Mouse (Mus musculus): ENCODE data around the gene Pgrmc2. TPM values are rescaled to one million over a fixed set of nuclear protein-coding genes. Genes with fewer than 3 reads are reported as not detected.

Pgrmc2 gene
- 46.1 and 47.6 TPM in 2 replicates for polyA plus RNA-seq (2015; fragmentation: Nextera tagmentation; extraction: Ambion mirVana)

DNA sequence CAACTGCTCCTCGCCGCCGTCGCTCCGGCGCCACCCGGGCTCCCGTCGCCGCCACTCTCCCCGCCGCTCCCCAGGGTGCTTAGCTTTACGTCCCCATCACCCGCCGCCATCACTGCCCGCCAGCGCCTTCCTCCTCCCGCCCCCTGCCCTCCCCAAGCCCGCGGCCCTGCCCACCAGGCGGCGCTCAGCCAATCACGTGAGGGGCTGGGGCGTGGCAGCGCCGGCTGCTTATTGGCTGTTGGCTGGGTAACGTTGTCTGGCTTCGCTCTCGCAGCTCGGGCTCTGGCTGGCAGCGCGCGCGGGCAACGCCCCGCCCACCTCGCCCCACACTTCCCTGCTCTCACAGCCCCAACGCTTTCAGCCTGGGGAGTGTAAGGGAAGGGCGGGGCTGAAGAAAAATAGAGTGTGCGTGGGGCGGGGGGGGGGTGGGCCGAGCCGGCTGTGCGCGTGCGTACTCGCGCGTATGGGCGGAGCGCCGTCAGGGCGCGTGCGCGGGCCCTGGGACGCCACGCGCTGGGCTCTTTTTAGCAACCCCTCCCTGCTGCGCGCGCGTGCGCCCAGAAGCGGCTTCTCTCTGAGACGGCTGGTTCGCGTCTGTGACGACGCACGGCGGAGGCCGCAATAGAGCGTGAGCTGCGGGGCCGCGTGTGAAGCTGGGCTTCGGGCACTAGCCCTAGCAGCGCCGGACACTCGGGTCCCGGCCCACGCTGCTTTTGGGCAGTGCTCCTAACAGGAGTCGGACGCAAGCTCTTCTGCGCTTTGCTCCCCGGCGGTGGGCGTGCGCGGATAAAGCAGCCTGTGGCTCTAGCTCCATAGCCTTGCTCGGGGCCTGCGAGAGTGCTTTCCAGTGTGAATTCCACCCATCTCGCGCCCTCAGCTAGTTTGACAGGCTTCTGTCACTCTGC, at the start of gene Pgrmc2:
Pgrmc2 (minus strand) TSS at position 162 of the 905 bp plus-strand sequence.
- Histone ChIP-seq H3K4me3 (replicated peaks) (peak within 1 kb of the TSS; percentile 92), H3K36me3 (no peaks in the 10 kb centered on the region)
- WGBS: under 1% methylated on average over 88 of the region's 95 CpGs

DNA sequence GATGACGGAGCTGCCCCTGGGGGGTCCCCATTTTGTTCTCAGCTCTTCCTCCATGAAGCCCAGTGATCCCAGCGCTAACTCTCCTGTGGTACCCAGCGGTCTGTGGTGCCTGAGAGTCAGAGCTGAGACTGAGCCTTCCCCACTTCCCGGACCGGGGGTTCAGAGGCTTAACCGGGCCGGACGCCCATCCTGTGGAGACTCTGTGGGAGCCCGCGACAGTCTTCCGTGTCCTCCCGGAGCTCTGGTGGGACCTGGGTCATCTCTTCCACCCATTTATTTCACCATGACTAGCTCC, 41.1 kb upstream of the Pgrmc2 start:
- H3K27ac ChIP-seq (replicated peaks): no peak overlapping the region
- no peaks in the 10 kb centered on the region for H3K36me3 ChIP-seq
- 25% methylated on average over 12 of the region's 12 CpGs for WGBS
- H3K4me1 ChIP-seq: peaks cover 7% of the 10 kb centered on the region; the same call in 1 of the 2 replicates
- no peak overlapping the region for H3K4me3 ChIP-seq (replicated peaks)
- no peak for ATAC-seq (ENCODE audit: insufficient number of reproducible peaks, low FRiP score, low TSS enrichment, low read depth)
- H3K27me3 ChIP-seq: no peaks in the 10 kb centered on the region
- no peaks in the 10 kb centered on the region for H3K9me3 ChIP-seq (replicated peaks)
- H3K4me2 ChIP-seq (replicated peaks): peak overlapping the region; percentile 15
- H3K9ac ChIP-seq: no peak overlapping the region

More for the DNA sequence above, at the start of gene Pgrmc2:
- H3K27me3 ChIP-seq: no peaks in the 10 kb centered on the region
- peak within 1 kb of the TSS; percentile 81 for H3K9ac ChIP-seq
- H3K9me3 ChIP-seq (replicated peaks): no peaks in the 10 kb centered on the region
- peak within 1 kb of the TSS; percentile 77 for H3K4me2 ChIP-seq (replicated peaks)
- H3K27ac ChIP-seq (replicated peaks): peak within 1 kb of the TSS; percentile 95
- ATAC-seq (ENCODE audit: insufficient number of reproducible peaks, low FRiP score, low TSS enrichment, low read depth): peak; percentile 99
- H3K4me1 ChIP-seq: peaks cover 13% of the 10 kb centered on the region

DNA sequence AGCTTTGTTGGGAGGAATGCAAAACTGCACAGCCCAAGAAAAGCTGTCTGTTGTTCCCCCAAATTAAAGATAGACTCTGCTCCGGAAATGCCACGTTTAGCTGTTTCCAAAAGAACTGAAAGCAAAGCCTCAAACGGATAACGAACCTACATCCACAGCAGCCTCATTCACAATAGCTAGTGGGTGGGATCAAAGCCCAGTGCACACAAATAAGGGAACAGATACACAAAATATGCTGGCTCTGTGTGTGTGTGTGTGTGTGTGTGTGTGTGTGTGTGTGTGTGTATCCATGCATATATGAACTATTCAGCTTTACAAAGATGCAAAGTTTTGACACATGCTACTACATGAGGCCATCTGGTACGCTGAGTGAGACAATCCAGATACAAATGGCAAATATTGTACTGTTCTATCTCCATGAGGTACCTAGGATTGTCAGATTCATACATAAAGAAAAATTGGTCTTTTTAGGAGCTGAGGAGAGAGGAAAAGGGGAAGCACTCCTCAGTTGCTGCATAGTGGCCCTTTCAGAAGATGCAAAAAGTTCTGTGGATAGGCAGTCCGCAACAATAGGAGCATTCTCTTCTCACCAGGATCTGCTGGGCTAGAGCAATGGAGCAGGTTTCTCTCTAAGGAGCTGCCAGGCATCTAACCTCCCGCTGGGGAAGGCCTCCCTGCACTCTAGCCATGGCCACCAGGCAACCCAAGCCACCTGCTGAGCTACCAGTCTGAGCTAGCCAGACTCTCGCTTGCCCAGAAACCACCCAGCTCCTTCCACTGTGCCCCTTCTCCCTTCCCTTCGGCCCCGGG, 40.5 kb upstream of the Pgrmc2 start:
- peaks cover 7% of the 10 kb centered on the region; the same call in 1 of the 2 replicates for H3K4me1 ChIP-seq
- no peak overlapping the region for H3K27ac ChIP-seq (replicated peaks)
- H3K4me3 ChIP-seq (replicated peaks): no peak overlapping the region
- H3K4me2 ChIP-seq (replicated peaks): peak overlapping the region; percentile 15
- H3K9me3 ChIP-seq (replicated peaks): no peaks in the 10 kb centered on the region
- no peaks in the 10 kb centered on the region for H3K36me3 ChIP-seq
- WGBS: 26% methylated on average over 10 of the region's 10 CpGs
- ATAC-seq (ENCODE audit: insufficient number of reproducible peaks, low FRiP score, low TSS enrichment, low read depth): no peak
- H3K27me3 ChIP-seq: no peaks in the 10 kb centered on the region
- no peak overlapping the region for H3K9ac ChIP-seq

DNA sequence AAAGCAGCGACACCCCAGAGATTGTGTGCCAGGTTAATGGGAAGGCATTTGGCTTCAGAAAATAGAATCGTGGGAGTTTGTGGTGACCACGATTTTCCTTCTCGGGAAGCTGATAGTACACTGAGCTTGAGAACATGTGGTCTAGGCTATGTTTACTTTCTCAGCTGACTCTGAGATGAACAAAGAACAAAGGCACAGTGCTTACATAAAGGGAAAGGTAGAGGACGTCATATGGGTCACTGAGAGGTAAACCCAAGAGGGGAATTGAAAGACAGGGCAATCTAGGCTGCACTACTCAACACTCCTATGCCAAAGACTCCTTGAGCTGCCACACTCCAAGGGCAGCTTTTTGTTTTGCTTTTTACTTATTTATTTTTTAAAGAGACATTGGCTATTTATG, 35.3 kb upstream of the Pgrmc2 start:
- no peak for ATAC-seq (ENCODE audit: insufficient number of reproducible peaks, low FRiP score, low TSS enrichment, low read depth)
- H3K9me3 ChIP-seq (replicated peaks): no peaks in the 10 kb centered on the region
- 71% methylated on average over 5 of the region's 5 CpGs for WGBS

DNA sequence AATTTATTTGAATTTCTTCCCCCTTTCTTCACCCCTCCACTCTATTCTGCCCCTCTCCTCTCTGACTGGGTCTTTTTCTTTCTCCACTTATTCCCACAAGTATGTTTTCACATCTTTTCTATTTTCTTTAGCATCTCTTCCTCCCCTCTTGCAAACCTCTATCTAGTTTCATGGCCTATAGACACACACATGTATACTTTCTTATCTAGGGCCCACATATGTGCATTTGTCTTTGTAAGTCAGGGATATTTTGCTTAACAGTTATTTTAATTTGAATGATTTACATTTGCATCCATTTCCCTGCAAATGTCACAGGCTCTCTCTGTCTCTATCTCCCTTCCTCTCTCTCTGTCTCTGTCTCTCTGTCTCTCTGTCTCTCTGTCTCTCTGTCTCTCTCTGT, 34.6 kb upstream of the Pgrmc2 start:
- Histone ChIP-seq H3K27ac (replicated peaks) (no peak overlapping the region), H3K4me1 (no peaks in the 10 kb centered on the region), H3K4me3 (replicated peaks) (no peak overlapping the region), H3K4me2 (replicated peaks) (no peak overlapping the region), H3K27me3 (no peaks in the 10 kb centered on the region), H3K9me3 (replicated peaks) (no peaks in the 10 kb centered on the region), H3K36me3 (no peaks in the 10 kb centered on the region), H3K9ac (no peak overlapping the region)
- ATAC-seq (ENCODE audit: insufficient number of reproducible peaks, low FRiP score, low TSS enrichment, low read depth): no peak

More for the DNA sequence above, 35.3 kb upstream of the Pgrmc2 start:
- Histone ChIP-seq H3K4me1 (no peaks in the 10 kb centered on the region), H3K27ac (replicated peaks) (no peak overlapping the region), H3K27me3 (no peaks in the 10 kb centered on the region), H3K9ac (no peak overlapping the region), H3K36me3 (no peaks in the 10 kb centered on the region), H3K4me3 (replicated peaks) (no peak overlapping the region), H3K4me2 (replicated peaks) (no peak overlapping the region)

DNA sequence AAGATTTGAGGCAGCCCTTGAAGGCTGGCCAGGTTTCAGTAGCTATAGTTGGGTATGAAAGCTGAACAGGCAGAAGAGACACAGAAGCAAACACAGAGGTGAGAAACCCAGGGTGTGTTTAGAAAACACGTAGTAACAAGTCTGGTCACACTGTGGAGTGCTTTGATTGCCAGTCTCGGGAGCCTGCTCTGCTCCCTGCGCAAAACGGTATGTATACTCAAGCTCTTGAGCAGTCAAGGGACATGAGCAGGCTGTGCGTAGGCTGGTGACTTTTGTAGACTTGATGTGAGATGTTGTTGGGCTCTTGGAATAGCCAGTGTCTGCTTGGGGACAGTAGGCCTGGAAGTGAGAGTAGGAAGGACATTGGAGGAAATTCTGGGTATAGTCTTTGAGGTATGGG, 30.3 kb upstream of the Pgrmc2 start:
- no peaks in the 10 kb centered on the region for H3K27me3 ChIP-seq
- no peak for ATAC-seq (ENCODE audit: insufficient number of reproducible peaks, low FRiP score, low TSS enrichment, low read depth)
- H3K4me3 ChIP-seq (replicated peaks): no peak overlapping the region
- no peak overlapping the region for H3K27ac ChIP-seq (replicated peaks)
- no peak overlapping the region for H3K9ac ChIP-seq
- H3K36me3 ChIP-seq: no peaks in the 10 kb centered on the region
- WGBS: 75% methylated on average over 5 of the region's 5 CpGs
- no peaks in the 10 kb centered on the region for H3K4me1 ChIP-seq
- no peaks in the 10 kb centered on the region for H3K9me3 ChIP-seq (replicated peaks)
- no peak overlapping the region for H3K4me2 ChIP-seq (replicated peaks)

DNA sequence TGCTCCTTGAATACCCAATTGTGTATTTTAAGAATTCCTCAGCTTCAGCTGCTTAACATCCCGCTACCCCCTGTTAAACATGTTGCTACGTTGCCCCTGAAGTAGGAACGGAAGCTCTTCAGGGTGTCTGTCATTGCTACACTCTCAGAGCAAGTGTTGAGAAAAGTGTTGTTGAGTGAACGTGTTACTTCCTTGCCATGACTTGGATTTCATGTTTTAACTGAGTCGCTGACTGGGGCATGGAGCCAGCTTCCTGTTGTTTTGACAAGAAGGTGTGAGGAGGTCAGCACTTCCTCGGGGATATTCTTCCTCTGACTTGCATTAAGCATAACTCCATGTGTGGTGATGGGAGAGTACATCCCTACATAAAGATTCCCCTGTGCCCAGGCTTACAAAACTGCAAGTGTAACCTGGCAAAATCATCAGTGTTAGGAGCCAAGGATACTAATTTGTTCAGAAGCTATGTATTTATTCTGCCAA, 25.5 kb upstream of the Pgrmc2 start:
- no peaks in the 10 kb centered on the region for H3K4me1 ChIP-seq
- no peak overlapping the region for H3K4me2 ChIP-seq (replicated peaks)
- ATAC-seq (ENCODE audit: insufficient number of reproducible peaks, low FRiP score, low TSS enrichment, low read depth): no peak
- no peak overlapping the region for H3K9ac ChIP-seq
- no peak overlapping the region for H3K4me3 ChIP-seq (replicated peaks)
- no peaks in the 10 kb centered on the region for H3K36me3 ChIP-seq
- H3K27me3 ChIP-seq: no peaks in the 10 kb centered on the region
- H3K27ac ChIP-seq (replicated peaks): no peak overlapping the region
- H3K9me3 ChIP-seq (replicated peaks): no peaks in the 10 kb centered on the region
- 40% methylated on average over 6 of the region's 6 CpGs for WGBS

DNA sequence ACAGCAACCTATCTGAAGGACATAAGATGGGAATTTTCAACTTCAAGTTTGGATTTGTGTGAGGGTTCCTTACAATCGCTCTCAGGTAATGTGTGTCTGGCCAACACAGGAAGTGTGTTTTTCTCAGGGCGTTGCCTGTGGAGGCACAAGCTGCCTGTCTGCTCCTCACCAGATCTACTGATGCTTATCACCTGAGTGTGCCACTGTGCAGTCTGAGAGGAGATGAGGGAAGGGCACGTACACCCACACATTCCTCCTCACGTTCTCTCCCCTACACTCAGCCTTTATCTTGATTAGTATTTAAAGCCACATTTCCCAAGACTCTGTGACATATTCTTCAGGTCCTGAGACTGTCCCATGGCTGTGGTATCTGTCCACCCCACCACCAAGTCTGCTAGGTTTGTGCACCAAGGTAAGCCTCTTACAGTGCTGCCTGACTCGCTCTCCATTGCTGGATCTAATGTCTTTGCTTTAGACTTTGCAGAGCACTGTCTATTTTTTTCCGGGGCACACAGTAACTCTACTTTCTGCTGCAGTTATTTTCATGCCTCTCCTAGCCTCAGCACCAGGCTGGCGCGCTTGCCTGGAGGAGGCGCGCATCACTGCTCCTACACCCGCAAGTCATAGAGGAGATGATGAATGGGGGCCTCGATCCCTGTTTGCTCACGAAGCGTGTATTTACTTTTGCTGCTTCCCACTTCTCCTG, 24.9 kb upstream of the Pgrmc2 start:
- 69% methylated on average over 14 of the region's 14 CpGs for WGBS
- no peak for ATAC-seq (ENCODE audit: insufficient number of reproducible peaks, low FRiP score, low TSS enrichment, low read depth)

DNA sequence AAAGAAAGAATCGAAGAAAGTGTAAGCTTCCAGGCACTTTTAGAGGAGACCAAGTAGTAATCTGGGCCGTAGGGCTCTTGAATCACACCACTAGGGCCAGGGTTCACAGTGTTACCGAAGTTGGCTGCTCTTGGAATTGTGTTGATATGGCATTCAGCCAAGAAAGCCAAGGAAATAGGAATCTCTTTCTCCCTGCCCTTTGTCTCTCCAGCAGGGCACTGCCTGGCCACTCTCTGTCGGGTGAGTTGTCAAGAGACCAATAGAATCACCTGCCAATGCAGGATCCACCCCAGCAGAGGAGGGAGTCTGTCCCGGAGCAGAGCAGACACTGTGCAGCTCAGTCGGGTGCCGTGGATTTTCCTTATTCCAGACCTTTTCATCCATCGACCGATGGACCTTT, 19.1 kb upstream of the Pgrmc2 start:
- H3K4me1 ChIP-seq: no peaks in the 10 kb centered on the region
- no peaks in the 10 kb centered on the region for H3K36me3 ChIP-seq
- no peaks in the 10 kb centered on the region for H3K9me3 ChIP-seq (replicated peaks)
- WGBS: 90% methylated on average over 9 of the region's 9 CpGs
- H3K4me2 ChIP-seq (replicated peaks): no peak overlapping the region
- ATAC-seq (ENCODE audit: insufficient number of reproducible peaks, low FRiP score, low TSS enrichment, low read depth): no peak
- H3K27me3 ChIP-seq: no peaks in the 10 kb centered on the region
- no peak overlapping the region for H3K27ac ChIP-seq (replicated peaks)
- no peak overlapping the region for H3K9ac ChIP-seq
- H3K4me3 ChIP-seq (replicated peaks): no peak overlapping the region

More for the DNA sequence above, 24.9 kb upstream of the Pgrmc2 start:
- no peaks in the 10 kb centered on the region for H3K4me1 ChIP-seq
- H3K27me3 ChIP-seq: no peaks in the 10 kb centered on the region
- no peak overlapping the region for H3K9ac ChIP-seq
- no peaks in the 10 kb centered on the region for H3K9me3 ChIP-seq (replicated peaks)
- H3K4me3 ChIP-seq (replicated peaks): no peak overlapping the region
- H3K4me2 ChIP-seq (replicated peaks): no peak overlapping the region
- H3K27ac ChIP-seq (replicated peaks): no peak overlapping the region
- no peaks in the 10 kb centered on the region for H3K36me3 ChIP-seq

DNA sequence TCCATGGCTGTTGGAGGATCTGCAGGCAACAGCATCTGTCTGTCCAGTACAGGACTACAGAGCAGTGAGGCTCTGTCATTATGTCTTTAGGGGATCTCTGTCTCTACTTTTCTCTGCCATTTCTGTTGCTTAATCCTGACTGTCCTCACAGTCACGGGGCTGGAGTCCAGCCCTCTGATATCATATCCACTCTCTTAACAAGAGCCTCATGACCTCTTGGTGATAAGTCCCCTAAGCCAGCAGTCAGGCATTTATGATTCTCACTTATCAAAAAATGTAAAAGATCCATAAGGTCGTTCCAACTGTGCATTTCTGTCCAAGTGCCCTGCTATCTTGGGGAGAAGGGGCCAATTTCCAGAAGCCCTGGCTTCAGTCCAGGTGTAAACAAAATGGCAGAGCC, 17.3 kb upstream of the Pgrmc2 start:
- no peak overlapping the region for H3K4me2 ChIP-seq (replicated peaks)
- no peaks in the 10 kb centered on the region for H3K36me3 ChIP-seq
- H3K4me3 ChIP-seq (replicated peaks): no peak overlapping the region
- H3K9me3 ChIP-seq (replicated peaks): no peaks in the 10 kb centered on the region
- ATAC-seq (ENCODE audit: insufficient number of reproducible peaks, low FRiP score, low TSS enrichment, low read depth): no peak
- no peaks in the 10 kb centered on the region for H3K27me3 ChIP-seq
- WGBS: 60% methylated on average over 2 of the region's 2 CpGs
- no peaks in the 10 kb centered on the region for H3K4me1 ChIP-seq
- no peak overlapping the region for H3K9ac ChIP-seq
- H3K27ac ChIP-seq (replicated peaks): no peak overlapping the region

DNA sequence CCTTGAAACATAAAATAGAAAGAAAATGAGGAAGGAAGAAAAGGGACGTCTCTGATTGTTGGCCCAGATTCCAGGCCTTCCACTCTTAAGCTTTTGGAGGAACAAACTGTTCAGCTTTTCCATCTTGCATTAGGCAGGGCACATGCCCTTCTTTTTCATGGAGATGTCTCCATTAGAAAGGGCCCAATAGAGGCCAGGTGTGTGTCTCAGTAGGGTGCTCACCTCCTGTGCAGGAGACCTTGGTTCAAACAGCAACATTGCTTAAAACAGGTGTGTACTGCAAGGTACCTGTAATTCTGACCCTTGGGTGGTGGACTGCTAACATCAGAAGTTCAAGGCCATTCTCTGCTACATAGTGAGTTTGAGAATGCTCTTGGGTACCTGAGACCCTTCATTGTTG, 16.8 kb upstream of the Pgrmc2 start:
- H3K36me3 ChIP-seq: no peaks in the 10 kb centered on the region
- 51% methylated on average over 1 of the region's 1 CpGs for WGBS
- H3K27me3 ChIP-seq: no peaks in the 10 kb centered on the region
- H3K4me1 ChIP-seq: no peaks in the 10 kb centered on the region
- H3K27ac ChIP-seq (replicated peaks): no peak overlapping the region
- no peaks in the 10 kb centered on the region for H3K9me3 ChIP-seq (replicated peaks)
- no peak overlapping the region for H3K4me3 ChIP-seq (replicated peaks)
- H3K9ac ChIP-seq: no peak overlapping the region
- no peak for ATAC-seq (ENCODE audit: insufficient number of reproducible peaks, low FRiP score, low TSS enrichment, low read depth)
- H3K4me2 ChIP-seq (replicated peaks): no peak overlapping the region

Data from embryonic facial prominence, embryonic 15.5 days (tissue).